Mouse (Mus musculus) activated CD4-positive, CD25-positive, alpha-beta regulatory T cell (primary cell): Measurements from ENCODE around the gene Amer2. TPM values are rescaled to one million over a fixed set of nuclear protein-coding genes. Genes with fewer than 3 reads are reported as not detected.

Source experiments
- polyA plus RNA-seq, 2 experiments: library from polyadenylated mRNA; unstranded; fragments of 100-300 nt; shearing (Covaris generic); gene quantifications; one replicate each; pipeline ENCODE4 v1.2.1; 2017

Amer2 gene
- polyA plus RNA-seq = under 1 TPM in 1 of 2 experiments, not detected in 1; 0.25 TPM

DNA sequence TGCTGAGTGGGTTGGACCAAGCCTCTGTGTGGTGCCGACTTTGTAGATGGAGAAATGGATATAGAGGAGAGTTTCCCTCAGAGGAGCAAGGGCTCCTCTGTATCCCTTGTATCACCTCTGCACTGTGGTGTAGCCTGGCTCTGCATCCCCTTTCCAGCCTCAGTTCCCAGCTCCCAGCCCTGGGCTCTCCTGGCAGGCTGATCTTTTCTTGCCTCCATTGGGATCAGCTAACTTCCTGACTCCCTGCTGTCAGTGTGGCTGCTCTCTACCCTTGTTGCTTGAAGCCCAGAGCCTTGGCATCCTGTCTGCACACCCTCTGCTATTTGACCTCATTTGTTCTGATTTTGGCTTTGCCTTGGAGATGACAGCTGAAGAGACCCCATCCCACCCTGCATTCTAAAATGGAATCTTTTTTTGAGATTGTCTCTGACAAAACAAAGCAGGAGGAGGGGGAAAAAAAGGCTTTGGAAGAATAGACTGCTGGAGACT lies at the start of gene Amer2:
Amer2 (plus strand) TSS at position 439 of the 489 bp plus-strand sequence.

Other genes starting within 250 kb of the Amer2 start
- 1 to 10 TPM; 1.2 TPM for gene Atp8a2, start 176.1 kb upstream of the Amer2 start, polyA plus RNA-seq
- gene Nupl1, start 121.8 kb upstream of the Amer2 start, polyA plus RNA-seq = under 1 TPM in 1 of 2 experiments, not detected in 1; 0.69 TPM
- gene Gm49336, start 121.8 kb upstream of the Amer2 start, polyA plus RNA-seq = 10 to 100 TPM; 46.6 to 49.0 TPM
- gene Mtmr6, start 108.0 kb upstream of the Amer2 start, polyA plus RNA-seq = 10 to 100 TPM; 62.4 to 64.9 TPM